Mouse (Mus musculus): ENCODE results near the gene Rtn1. TPM values are rescaled to one million over a fixed set of nuclear protein-coding genes. Genes with fewer than 3 reads are reported as not detected.

Gene Rtn1
- polyA plus RNA-seq, 1 experiment from 2014 or later: 1,321 TPM

Other genes starting within 250 kb of the Rtn1 start
- gene Ccdc175, start 224.0 kb downstream of the Rtn1 start, polyA plus RNA-seq (2014; fragmentation: Nextera tagmentation; extraction: Ambion mirVana): not detected in 2 replicates
- 2.0 and 2.1 TPM in 2 replicates for gene Lrrc9, start 32.8 kb upstream of the Rtn1 start, polyA plus RNA-seq (2014; fragmentation: Nextera tagmentation; extraction: Ambion mirVana)
- 20.6 and 21.9 TPM in 2 replicates for gene Pcnx4, start 127.3 kb upstream of the Rtn1 start, polyA plus RNA-seq (2014; fragmentation: Nextera tagmentation; extraction: Ambion mirVana)
- not detected in 2 replicates for gene Gm4756, start 240.6 kb upstream of the Rtn1 start, polyA plus RNA-seq (2014; fragmentation: Nextera tagmentation; extraction: Ambion mirVana)

Data from forebrain, embryonic 14.5 days (tissue).